Mouse (Mus musculus): ENCODE results near the gene Syt16. TPM values are rescaled to one million over a fixed set of nuclear protein-coding genes. Genes with fewer than 3 reads are reported as not detected.

The Syt16 gene
- total RNA-seq, 2 experiments from 2014 or later: not detected

DNA sequence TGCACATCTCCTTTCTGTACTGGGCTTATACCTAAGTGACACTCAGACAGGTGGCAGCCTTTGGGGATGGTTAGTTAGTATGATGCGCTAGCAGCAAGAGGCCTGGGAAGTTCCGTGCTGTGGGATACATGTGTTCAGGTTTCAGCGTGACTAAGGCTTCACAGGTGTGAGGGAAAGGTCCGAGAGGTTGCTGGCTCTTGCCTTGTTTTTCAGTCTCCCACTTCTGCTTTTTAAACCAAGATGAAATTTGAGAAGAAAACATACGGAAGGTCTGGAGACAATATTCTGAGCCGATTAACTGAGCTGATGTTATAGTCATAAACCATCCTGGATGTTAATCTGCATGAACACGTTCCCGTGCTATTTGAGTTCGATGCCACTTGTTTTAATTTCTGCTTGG is 5.0 kb downstream of the Syt16 start:
- intact Hi-C loops (cut with DNase I): no loop called here
- DNase-seq: no peak

DNA sequence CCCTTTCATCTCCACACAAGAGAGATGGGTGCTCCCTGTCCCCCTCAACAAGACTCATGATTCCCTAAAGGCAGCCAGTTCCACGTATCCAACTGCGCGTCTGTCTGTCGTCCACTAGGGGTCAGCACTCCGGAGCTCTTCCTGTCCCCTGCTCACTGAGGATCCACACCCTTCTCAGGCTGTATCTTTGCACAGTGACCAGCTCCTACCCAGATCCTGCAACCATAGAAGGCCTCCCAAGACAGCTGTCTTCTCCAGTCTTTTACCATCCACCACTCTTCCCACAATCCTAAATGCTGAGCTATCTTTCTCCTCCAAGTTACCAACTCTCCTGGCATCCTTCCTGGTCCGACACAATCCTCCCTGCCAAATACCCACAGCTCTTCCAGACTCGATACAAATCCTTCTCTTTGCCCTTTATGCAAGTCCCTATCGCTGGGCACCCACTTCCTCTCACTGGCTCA is 12.0 kb downstream of the Syt16 start:
- intact Hi-C loops (cut with DNase I): loop anchor here (5.0 kb wide), 1 partner anchor 283 kb away; no protein-coding TSS in a partner anchor
- peak; percentile 47 to 50 for DNase-seq

DNA sequence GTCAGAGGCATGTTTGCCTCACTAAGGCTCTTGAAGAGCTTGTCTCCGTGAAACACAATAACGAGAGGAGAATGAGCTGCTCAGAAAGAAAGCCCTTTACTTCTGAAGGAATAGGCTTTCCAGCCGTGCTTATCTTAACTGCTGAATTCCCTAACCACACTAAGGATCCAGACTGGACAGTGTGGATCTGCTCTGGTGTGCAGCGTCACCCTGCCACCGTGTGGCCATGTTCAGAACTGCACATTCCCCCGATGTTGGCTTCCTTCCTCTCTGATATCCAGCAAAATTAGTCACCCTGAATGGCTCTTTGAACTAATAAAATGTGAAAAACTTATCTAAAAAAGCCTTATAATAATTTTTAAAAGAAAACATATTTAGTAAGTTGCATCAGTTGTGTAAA is 16.3 kb downstream of the Syt16 start:
- intact Hi-C loops (cut with DNase I): loop anchor here (1.0 to 5.0 kb wide), 2 partner anchors 308 to 446 kb away; no protein-coding TSS in a partner anchor

GRCm38 (mm10) chr12:74014739-74015270 is 17.3 kb downstream of the Syt16 start:
- intact Hi-C loops (cut with DNase I): loop anchor here (5.0 kb wide), 1 partner anchor 448 kb away; no protein-coding TSS in a partner anchor
- peak; percentile 46 to 66 for DNase-seq

More for the DNA sequence above, 16.3 kb downstream of the Syt16 start:
- DNase-seq: peak; percentile 84 to 91

GRCm38 (mm10) chr12:74015491-74015890 is 18.0 kb downstream of the Syt16 start:
- no peak for DNase-seq
- intact Hi-C loops (cut with DNase I): no loop called here

GRCm38 (mm10) chr12:74023260-74023659 is 25.8 kb downstream of the Syt16 start:
- no peak for DNase-seq
- intact Hi-C loops (cut with DNase I): no loop called here

DNA sequence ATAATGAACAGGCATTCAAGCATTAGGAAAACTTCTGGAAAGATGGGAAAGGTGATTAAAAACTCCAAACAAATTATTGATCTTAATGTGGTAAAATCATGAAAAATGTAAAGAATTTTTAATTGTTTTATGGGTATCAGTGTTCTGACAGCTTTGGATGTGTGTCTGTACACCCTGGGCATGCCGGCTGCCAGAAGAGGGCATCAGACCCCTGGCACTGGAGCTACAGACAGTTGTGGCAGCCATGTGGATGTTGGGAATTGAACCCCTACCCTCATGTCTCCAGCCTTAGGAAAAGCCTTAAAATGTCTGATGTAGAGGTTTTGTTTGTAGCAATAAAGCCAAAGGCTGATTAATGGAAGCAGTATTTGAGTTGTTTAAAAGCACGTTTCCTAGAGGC is 27.5 kb downstream of the Syt16 start:
- DNase-seq: no peak
- intact Hi-C loops (cut with DNase I): no loop called here

- intact Hi-C loops (cut with DNase I): no loop called here
- no peak for DNase-seq
Observed at GRCm38 (mm10) chr12:74043225-74043624, 45.8 kb downstream of the Syt16 start.

GRCm38 (mm10) chr12:74043755-74044154 is 46.3 kb downstream of the Syt16 start:
- no peak for DNase-seq
- intact Hi-C loops (cut with DNase I): no loop called here

GRCm38 (mm10) chr12:74044241-74044640 is 46.8 kb downstream of the Syt16 start:
- intact Hi-C loops (cut with DNase I): no loop called here
- no peak for DNase-seq

DNA sequence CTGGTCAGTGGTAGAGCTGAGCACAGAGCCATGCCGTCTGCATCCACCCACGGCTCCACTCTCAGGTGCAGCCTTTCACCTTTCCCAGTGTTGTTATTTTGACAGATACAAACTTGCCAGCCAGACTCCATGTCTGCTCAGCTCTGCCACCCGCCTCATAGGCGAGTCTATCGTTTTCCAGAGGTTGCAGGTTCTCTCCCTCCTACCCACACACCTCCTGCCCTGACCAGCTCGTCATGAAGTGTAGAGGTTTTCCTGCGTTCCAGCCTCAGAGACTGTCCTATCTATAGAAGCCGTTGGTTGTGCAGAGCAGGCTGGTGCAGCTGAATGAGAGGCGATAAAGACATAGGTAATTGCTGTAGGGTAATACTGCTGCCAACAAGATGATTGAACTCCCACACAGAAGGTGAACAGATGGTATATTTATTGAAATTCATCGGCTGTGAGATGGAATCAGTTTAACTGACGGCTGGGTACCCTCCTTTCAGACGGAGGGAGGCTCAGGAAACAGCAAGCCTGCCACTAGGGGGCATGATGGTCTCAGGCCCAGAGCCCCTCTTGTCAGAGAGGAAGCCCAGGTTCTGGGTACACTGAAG is 58.0 kb downstream of the Syt16 start:
- peak; percentile 22 to 42 for DNase-seq
- intact Hi-C loops (cut with DNase I): loop anchor here (10.0 kb wide), 1 partner anchor 239 kb away; no protein-coding TSS in a partner anchor

DNA sequence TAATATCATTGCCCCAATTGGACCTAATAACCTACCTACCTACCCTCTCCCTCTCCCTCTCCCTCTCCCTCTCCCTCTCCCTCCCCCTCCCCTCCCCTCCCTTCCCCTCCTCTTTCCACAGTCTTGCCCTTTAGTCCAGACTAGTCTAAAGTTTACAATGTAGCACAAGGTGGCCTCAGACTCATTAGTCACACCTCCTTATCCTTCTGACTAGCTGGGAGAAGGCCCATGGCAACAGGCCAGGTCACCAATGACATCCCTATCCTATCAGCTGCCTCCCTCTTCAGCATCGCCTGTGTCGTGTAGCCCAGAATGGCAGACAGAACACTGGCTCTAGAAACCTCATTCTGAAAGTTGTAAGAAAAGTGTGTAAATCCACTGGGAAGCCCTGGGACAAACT is 58.7 kb downstream of the Syt16 start:
- intact Hi-C loops (cut with DNase I): loop anchor here (10.0 kb wide), 1 partner anchor 239 kb away; no protein-coding TSS in a partner anchor
- DNase-seq: peak in 1 of 2 experiments; percentile 16

- no peak for DNase-seq
- intact Hi-C loops (cut with DNase I): no loop called here
Observed at GRCm38 (mm10) chr12:74062547-74062946, 65.1 kb downstream of the Syt16 start.

GRCm38 (mm10) chr12:74068912-74069311 is 71.5 kb downstream of the Syt16 start:
- intact Hi-C loops (cut with DNase I): no loop called here

DNA sequence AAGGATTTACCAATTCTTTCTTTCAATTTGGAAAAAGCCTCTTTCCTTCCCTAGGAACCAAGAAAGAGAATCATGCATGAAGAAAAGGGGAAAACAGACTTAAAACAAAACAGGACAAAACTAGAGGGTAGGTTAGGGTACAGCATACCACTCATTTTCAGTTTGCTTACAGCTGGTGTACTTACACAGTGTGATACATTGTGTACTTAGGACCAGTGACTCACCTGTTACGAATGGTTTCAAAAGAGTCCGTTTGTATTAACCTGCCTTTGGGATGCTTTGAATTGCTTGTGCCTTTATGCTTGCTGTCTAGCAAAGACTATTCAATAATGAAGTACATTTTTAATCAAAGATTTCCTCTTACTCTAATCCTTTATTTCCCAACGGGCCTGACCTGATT is 78.1 kb downstream of the Syt16 start:
- intact Hi-C loops (cut with DNase I): no loop called here

More at GRCm38 (mm10) chr12:74068912-74069311, 71.5 kb downstream of the Syt16 start:
- DNase-seq: no peak

GRCm38 (mm10) chr12:74076091-74076490 is 78.6 kb downstream of the Syt16 start:
- DNase-seq: no peak
- intact Hi-C loops (cut with DNase I): no loop called here

More for the DNA sequence above, 78.1 kb downstream of the Syt16 start:
- no peak for DNase-seq

GRCm38 (mm10) chr12:74081122-74081521 is 83.7 kb downstream of the Syt16 start:
- no peak for DNase-seq
- intact Hi-C loops (cut with DNase I): no loop called here

- DNase-seq: no peak
- intact Hi-C loops (cut with DNase I): no loop called here
Observed at GRCm38 (mm10) chr12:74084389-74084788, 86.9 kb downstream of the Syt16 start.

DNA sequence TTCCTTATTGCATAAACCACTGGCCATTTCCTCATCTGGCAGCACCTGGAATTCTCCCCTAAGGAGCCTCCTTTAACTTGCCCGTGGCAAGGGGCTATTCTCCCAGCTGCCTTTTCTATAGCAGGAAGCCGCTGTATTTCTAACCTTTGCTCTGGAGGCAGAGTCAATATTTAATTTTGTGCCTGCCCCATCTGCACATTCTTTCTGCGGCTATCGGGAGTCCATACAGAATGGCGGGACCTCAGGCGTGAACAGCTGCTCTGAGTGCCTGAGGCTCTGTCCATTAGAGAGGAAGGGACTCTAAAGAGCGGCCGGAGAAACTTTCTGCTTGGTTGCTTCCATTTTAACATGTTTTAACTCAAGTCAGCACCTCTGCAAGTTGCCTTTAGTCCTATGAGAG is 89.6 kb downstream of the Syt16 start:
- intact Hi-C loops (cut with DNase I): no loop called here
- DNase-seq: no peak

DNA sequence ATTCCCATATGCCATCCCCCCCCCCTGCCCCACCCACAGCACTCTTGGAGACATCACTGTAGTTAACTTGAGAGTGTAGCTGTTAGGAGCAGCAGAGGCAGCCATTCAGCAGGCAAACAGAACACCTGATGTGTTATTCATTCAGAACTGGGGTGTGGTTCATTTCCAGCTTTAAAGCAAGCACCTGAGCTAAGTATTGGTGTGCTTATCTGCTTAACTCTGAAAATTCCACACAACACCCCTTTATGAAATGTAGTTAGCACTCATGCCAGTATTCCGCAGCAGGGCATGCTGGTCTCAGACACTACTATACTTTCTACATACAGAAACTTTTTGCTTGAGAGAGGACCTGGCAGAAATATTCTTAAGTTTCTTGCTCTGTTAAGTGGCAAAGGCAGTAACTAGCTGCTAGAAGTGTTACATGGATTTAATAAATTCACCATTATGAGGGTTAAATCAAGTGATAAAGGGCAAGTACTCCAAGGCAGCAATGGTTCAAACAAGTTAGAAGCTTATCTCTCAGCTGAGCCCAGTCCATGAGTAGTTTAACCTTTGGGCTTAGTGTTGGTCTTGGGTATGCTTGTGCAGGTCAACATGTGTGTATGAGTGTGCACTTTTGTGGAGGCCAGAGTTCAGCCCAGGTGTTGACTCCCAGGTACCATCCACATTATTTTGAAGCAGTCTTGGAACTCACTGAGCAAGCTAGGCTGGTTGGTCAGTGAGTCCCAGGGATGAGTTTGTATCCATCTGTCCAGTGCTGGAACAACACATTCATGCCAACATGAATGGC is 92.1 kb downstream of the Syt16 start:
- intact Hi-C loops (cut with DNase I): no loop called here
- no peak for DNase-seq

- intact Hi-C loops (cut with DNase I): no loop called here
- no peak for DNase-seq
Observed at GRCm38 (mm10) chr12:74092546-74092945, 95.1 kb downstream of the Syt16 start.
